Mouse (Mus musculus): ENCODE measurements around the gene Pik3ap1.

DNA sequence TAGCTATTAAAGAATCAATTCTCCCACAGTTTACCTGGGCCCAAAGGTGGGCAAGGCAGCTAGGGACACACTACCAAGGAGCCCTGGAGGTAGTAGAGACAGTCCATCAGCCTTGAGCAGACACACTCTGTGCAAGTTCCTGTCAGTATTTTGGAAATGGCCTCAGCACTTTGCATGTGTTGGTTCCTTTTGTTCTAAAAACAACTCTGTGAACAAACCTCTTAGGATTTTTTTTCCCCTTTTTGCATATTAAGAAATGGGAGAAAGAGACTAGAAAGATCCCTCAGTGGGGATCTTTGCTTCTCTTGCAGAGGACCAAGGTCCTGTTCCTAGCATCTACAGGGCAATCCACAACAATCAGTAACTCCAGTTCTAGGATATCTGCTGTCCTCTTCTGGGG lies 61.1 kb downstream of the Pik3ap1 start:
- TF ChIP-seq CTCF (IDR thresholded peaks at IDR 0.05; ENCODE audit: extremely low read depth, insufficient read length, insufficient replicate concordance, low read depth, low read length) (no peak), POLR2A (IDR thresholded peaks at IDR 0.05; ENCODE audit: low read depth, low read length) (no peak)

Data from small intestine, adult 2 months (tissue).